Mouse (Mus musculus) heart, adult 2 months (tissue): Measurements from ENCODE around the gene Actb. TPM values are rescaled to one million over a fixed set of nuclear protein-coding genes. Genes with fewer than 3 reads are reported as not detected.

Experiments used
- DNase-seq, 2 experiments: peaks; one replicate each; pipeline ENCODE4 v3.0.0; 2021
- H3K27ac ChIP-seq: fragments of 200-600 bp; 2 replicates; pipeline ENCODE4 v1.8.1; 2022
- H3K27me3 ChIP-seq: fragments of 200-500 bp; 2 replicates; pipeline ENCODE4 v1.6.1; 2012; ENCODE audit warnings: mild to moderate bottlenecking, low read length, inconsistent platforms, mixed read lengths; ENCODE audit not compliant: control insufficient read depth, insufficient read depth
- H3K36me3 ChIP-seq: fragments of 200-500 bp; 2 replicates; pipeline ENCODE4 v1.6.1; 2012; ENCODE audit warnings: low read length, inconsistent platforms; ENCODE audit not compliant: control insufficient read depth, insufficient read depth
- H3K4me1 ChIP-seq: fragments of 200-500 bp; 2 replicates; pipeline ENCODE4 v1.6.1; 2011; ENCODE audit warnings: low read length; ENCODE audit not compliant: control insufficient read depth, insufficient read depth
- H3K4me3 ChIP-seq: fragments of 200-600 bp; 2 replicates; pipeline ENCODE4 v1.8.1; 2022
- H3K79me2 ChIP-seq: fragments of 200-500 bp; replicated peaks from 2 replicates; pipeline ENCODE4 v1.6.1; 2012; ENCODE audit warnings: mild to moderate bottlenecking, inconsistent platforms, low read length, moderate library complexity, mixed read lengths; ENCODE audit not compliant: control insufficient read depth, insufficient read depth
- H3K9ac ChIP-seq: fragments of 200-500 bp; 2 replicates; pipeline ENCODE4 v1.6.1; 2012; ENCODE audit warnings: low read depth, mild to moderate bottlenecking, control low read depth, inconsistent platforms, low read length, mixed read lengths
- CTCF ChIP-seq: fragments of 200-600 bp; IDR thresholded peaks from 2 replicates; pipeline ENCODE4 v1.8.1; 2022; ENCODE audit warnings: antibody characterized with exemption, mild to moderate bottlenecking, moderate library complexity
- EP300 ChIP-seq: fragments of 200-500 bp; IDR thresholded peaks from 2 replicates; pipeline ENCODE4 v1.6.1; 2011; ENCODE audit warnings: low read depth, low read length, control low read depth; ENCODE audit not compliant: insufficient read depth
- POLR2A ChIP-seq: fragments of 200-500 bp; IDR thresholded peaks from 2 replicates; pipeline ENCODE4 v1.6.1; 2011; ENCODE audit warnings: mild to moderate bottlenecking, low read depth, low read length, control low read depth; ENCODE audit not compliant: insufficient read depth
- WGBS: fragments of 180-500 bp; shearing (Covaris S2); methylation state at CpG from one replicate; pipeline ENCODE4 v1.1.7; 2018; 5-methylcytosine and 5-hydroxymethylcytosine counted together
- intact Hi-C: fragments of 180-260 bp; cut with DNase I; formaldehyde crosslinking; loops from one replicate; pipeline ENCODE4 v1.15.1; 2025
- polyA plus RNA-seq: library from polyadenylated mRNA; depleted of rRNA; stranded (reverse); fragments of >200 nt; gene quantifications from 2 replicates; pipeline ENCODE4 v1.2.3, GENCODE M21; 2012
- total RNA-seq, 2 experiments: library from RNA; stranded (reverse); gene quantifications; 2 replicates each; pipeline ENCODE4 v1.2.3; 2021

Actb gene
- total and polyA plus RNA-seq, 3 experiments: 679 to 1,148 (median 987) TPM

DNA sequence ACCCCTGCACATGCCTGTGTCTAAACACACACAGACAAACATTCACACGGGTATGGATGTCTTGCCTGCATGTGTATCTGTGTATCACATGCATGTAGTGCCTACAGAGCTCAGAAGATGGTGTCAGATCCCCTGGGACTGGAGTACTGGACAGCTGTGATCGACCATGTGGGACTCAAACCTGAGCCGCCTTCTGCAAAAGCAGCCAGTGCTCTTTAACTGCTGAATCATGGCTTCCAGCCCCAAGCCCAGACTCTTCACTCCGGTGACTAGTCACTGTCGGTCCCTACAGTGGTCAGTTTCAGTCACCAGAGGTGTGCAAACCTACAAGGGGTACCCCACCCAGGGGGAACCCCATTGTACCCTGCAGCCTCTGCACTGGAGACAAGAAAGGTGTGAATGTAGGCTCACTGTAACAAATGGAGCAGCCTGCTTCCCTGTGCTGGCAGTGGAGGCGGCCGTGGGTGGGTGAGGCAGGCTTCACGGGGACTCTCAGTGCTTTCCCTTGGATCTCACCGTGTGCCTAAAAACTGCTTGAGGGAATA, 7.4 kb downstream of the Actb start:
- WGBS: 61% methylated on average over 9 of the region's 9 CpGs
- intact Hi-C loops: no loop called here

DNA sequence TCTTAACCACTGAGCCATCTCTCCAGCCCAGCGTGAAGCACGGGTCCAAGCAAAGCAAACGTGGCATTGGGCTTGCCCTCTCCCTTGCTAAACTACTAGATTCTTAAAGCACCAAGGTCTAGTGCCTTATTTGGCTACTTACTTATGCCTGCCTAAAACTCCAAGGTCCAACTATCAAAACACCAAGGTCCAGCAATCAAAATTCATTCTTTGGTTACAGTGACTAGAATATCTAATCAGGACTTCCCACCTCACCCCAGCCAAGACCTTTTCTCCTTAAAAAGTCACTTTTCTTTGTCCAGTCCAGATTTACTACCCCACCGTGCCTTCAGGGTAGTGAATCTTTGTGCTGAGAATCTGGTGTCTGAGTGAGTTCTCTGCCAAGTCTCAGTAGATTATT, 8.2 kb downstream of the Actb start:
- WGBS: 68% methylated on average over 4 of the region's 4 CpGs
- peaks cover 9% of the 10 kb centered on the region for H3K4me1 ChIP-seq
- peaks cover 1% of the 10 kb centered on the region; the same call in 1 of the 2 replicates for H3K79me2 ChIP-seq
- peaks cover 9% of the 10 kb centered on the region for H3K36me3 ChIP-seq
- H3K9ac ChIP-seq: no peak overlapping the region
- H3K4me3 ChIP-seq: no peak overlapping the region
- no peak overlapping the region for H3K27ac ChIP-seq
- no peak for DNase-seq
- TF ChIP-seq CTCF (no peak), EP300 (no peak), POLR2A (no peak)
- intact Hi-C loops: no loop called here
- H3K27me3 ChIP-seq: no peaks in the 10 kb centered on the region

More for the DNA sequence above, 7.4 kb downstream of the Actb start:
- Histone ChIP-seq H3K4me1 (peaks cover 13% of the 10 kb centered on the region), H3K27me3 (no peaks in the 10 kb centered on the region), H3K9ac (no peak overlapping the region), H3K79me2 (peaks cover 1% of the 10 kb centered on the region; the same call in 1 of the 2 replicates), H3K27ac (no peak overlapping the region), H3K36me3 (peaks cover 10% of the 10 kb centered on the region), H3K4me3 (no peak overlapping the region)
- no peak for DNase-seq
- TF ChIP-seq CTCF: no peak

DNA sequence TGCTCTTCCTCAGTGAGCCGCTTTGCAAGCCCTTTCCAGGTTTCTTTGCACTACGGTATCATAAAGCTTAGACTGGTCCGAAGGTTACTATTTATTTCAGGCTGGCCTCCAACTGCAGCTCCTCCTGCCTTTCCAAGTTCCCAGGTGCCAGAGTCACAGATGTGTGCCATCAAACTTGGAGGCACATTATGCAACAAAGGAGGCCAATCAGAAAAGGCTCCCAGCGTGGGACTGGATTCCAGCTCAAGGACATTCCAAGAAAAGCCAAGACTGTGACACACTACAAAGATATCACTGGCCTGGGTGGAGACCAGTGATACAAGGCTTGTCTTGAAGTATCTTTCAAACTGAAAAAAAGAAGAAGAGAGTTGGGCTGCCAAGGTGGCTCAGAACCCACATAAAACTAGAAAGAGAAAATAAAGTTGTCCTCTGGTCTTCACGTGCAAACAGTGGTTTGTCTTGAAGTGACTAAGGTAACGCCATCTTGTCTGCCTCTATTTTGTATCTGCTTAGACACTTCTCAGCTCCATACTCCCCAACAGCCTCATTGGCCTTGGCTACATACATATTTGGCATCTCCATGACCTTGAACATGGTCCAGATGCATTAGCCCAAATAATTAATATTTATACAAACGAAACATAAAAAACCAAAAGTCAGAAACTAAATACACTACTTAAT, 8.8 kb downstream of the Actb start:
- no peaks in the 10 kb centered on the region for H3K27me3 ChIP-seq
- H3K79me2 ChIP-seq: peaks cover 1% of the 10 kb centered on the region; the same call in 1 of the 2 replicates
- peaks cover 8% of the 10 kb centered on the region for H3K36me3 ChIP-seq
- H3K9ac ChIP-seq: no peak overlapping the region
- peak; percentile 42; the same call in 1 of the 2 replicates for TF ChIP-seq EP300
- TF ChIP-seq CTCF: no peak
- no peak for TF ChIP-seq POLR2A
- H3K27ac ChIP-seq: no peak overlapping the region
- H3K4me1 ChIP-seq: peaks cover 7% of the 10 kb centered on the region
- no peak overlapping the region for H3K4me3 ChIP-seq
- intact Hi-C loops: no loop called here
- DNase-seq: peak in 1 of 2 experiments; percentile 54
- 71% methylated on average over 7 of the region's 7 CpGs for WGBS

DNA sequence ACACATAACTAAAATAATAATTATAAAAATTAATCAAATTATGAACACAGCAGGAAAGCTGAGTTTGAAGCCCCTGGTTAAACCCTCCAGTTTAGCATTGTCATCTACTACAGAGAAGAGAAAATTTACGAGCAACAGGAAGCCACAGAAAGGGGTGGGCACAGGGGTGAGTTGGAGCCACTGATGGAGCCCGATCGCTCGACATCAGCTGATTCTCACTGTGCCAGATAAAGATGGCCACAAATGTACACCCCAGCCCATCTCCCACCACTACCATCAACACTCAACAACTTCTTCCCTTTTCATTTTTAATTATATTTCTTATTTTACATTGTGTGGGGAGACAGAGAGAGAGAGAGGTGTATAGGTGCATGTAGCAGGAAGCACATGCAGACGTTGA, 9.8 kb downstream of the Actb start:
- intact Hi-C loops: no loop called here

DNA sequence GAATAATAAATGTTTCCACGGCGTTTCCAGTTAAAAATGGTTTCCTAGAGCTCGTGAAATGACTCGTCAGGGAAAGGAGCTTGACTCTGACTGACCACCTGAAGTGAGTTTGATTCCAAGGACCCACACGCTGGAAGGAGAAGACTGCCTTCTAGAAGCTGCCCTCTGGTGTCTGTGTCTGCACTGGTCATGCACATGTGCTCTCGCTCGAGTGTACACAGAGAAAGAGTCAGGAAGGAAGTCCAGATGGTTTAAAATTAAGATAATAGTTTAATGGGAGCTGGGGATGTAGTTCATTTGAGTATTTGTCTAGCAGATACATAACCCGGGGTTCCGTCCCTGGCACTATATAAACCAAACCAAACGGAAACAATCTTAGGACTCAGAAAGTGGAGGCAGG, 10.4 kb downstream of the Actb start:
- Histone ChIP-seq H3K36me3 (no peaks in the 10 kb centered on the region; the same call in 1 of the 2 replicates), H3K79me2 (peaks cover 4% of the 10 kb centered on the region; the same call in 1 of the 2 replicates), H3K4me1 (peaks cover 3% of the 10 kb centered on the region), H3K27me3 (no peaks in the 10 kb centered on the region), H3K4me3 (no peak overlapping the region; the same call in 1 of the 2 replicates), H3K27ac (no peak overlapping the region), H3K9ac (no peak overlapping the region)
- intact Hi-C loops: no loop called here
- peak; percentile 49 for TF ChIP-seq CTCF
- TF ChIP-seq POLR2A: no peak
- 0 out of 2 replicates have a peak, but pooled peaks have one; percentile 22 for TF ChIP-seq EP300
- WGBS: 37% methylated on average over 10 of the region's 10 CpGs
- no peak for DNase-seq

More for the DNA sequence above, 9.8 kb downstream of the Actb start:
- 48% methylated on average over 5 of the region's 5 CpGs for WGBS
- peaks cover 3% of the 10 kb centered on the region for H3K4me1 ChIP-seq
- no peak overlapping the region for H3K9ac ChIP-seq
- DNase-seq: no peak
- no peak overlapping the region for H3K4me3 ChIP-seq
- TF ChIP-seq EP300 (no peak), POLR2A (no peak), CTCF (no peak)
- H3K27ac ChIP-seq: no peak overlapping the region
- peaks cover 3% of the 10 kb centered on the region; the same call in 1 of the 2 replicates for H3K79me2 ChIP-seq
- H3K27me3 ChIP-seq: no peaks in the 10 kb centered on the region
- no peaks in the 10 kb centered on the region; the same call in 1 of the 2 replicates for H3K36me3 ChIP-seq
